Mouse (Mus musculus): ENCODE measurements around the gene Aplp1.

GRCm38 (mm10) chr7:30430191-30430590 lies 15.1 kb downstream of the Aplp1 start:
- TF ChIP-seq CTCF (IDR thresholded peaks at IDR 0.05; ENCODE audit: control insufficient read depth, insufficient read depth, insufficient replicate concordance, low read depth, low read length) (no peak), POLR2A (IDR thresholded peaks at IDR 0.05; ENCODE audit: control insufficient read depth, low read depth, low read length) (no peak)
